Mouse (Mus musculus) CH12.LX (cell line): ENCODE results near the gene Gns. TPM values are rescaled to one million over a fixed set of nuclear protein-coding genes. Genes with fewer than 3 reads are reported as not detected.
A peak's percentile ranks its signal among the peaks of the same experiment; 100 is the strongest.

ENCODE experiments used
- DNase-seq: peaks from one replicate; pipeline ENCODE4 v3.0.0-alpha.2; 2013; ENCODE audit errors: extremely low read depth
- H3K27ac ChIP-seq: 2 replicates; pipeline ENCODE4 v1.5.1; 2012; ENCODE audit warnings: low read depth, mild to moderate bottlenecking, control low read depth, moderate library complexity; ENCODE audit not compliant: insufficient read depth
- H3K27me3 ChIP-seq: replicated peaks from 2 replicates; pipeline ENCODE3; 2012; ENCODE audit warnings: inconsistent platforms
- H3K36me3 ChIP-seq, 2 experiments: replicated peaks in 1 of 2; 2 replicates each; pipeline versions ENCODE3 to v1.6.1; 2012; ENCODE audit warnings: inconsistent platforms in 1 of 2, low read length in 1 of 2, mild to moderate bottlenecking in 1 of 2, mixed read lengths in 1 of 2, moderate library complexity in 1 of 2; ENCODE audit not compliant: control insufficient read depth in 1 of 2, insufficient read depth in 1 of 2
- H3K4me1 ChIP-seq, 2 experiments: 2 replicates each; pipeline ENCODE4 v1.6.1; 2012; ENCODE audit warnings: inconsistent platforms in 1 of 2, moderate library complexity in 1 of 2; ENCODE audit not compliant: insufficient read depth in 2 of 2, control insufficient read depth in 1 of 2
- H3K4me2 ChIP-seq: 2 replicates; pipeline ENCODE4 v1.6.1; 2012; ENCODE audit warnings: low read depth, mild to moderate bottlenecking, control low read depth; ENCODE audit not compliant: poor library complexity, insufficient read depth, severe bottlenecking
- H3K4me3 ChIP-seq, 3 experiments: fragments of 150-350 bp in 1 of 3; sonication (generic) in 1 of 3; replicated peaks in 1 of 3; 2 replicates each; pipeline versions ENCODE3 to v1.5.1; 2011 to 2012; ENCODE audit warnings: low read depth in 2 of 3, low read length in 2 of 3, mild to moderate bottlenecking in 2 of 3, moderate library complexity in 2 of 3, control low read depth in 1 of 3, improper control_type of control experiment in 1 of 3, inconsistent platforms in 1 of 3, mixed read lengths in 1 of 3; ENCODE audit not compliant: poor library complexity in 1 of 3
- H3K79me2 ChIP-seq: replicated peaks from 2 replicates; pipeline ENCODE4 v1.6.1; 2012; ENCODE audit warnings: mild to moderate bottlenecking, moderate library complexity; ENCODE audit not compliant: control insufficient read depth, poor library complexity, insufficient read depth, severe bottlenecking; ENCODE audit errors: extremely low read depth
- H3K9ac ChIP-seq: 2 replicates; pipeline ENCODE4 v1.6.1; 2012; ENCODE audit warnings: low read depth, mild to moderate bottlenecking, control low read depth, moderate library complexity; ENCODE audit not compliant: insufficient read depth
- H3K9me3 ChIP-seq: replicated peaks from 2 replicates; pipeline ENCODE3; 2012; ENCODE audit warnings: low read length, inconsistent platforms, mixed read lengths
- CHD2 ChIP-seq: IDR thresholded peaks from 2 replicates; pipeline ENCODE4 v1.6.1; 2011; ENCODE audit warnings: low read length, improper control_type of control experiment
- CTCF ChIP-seq, 2 experiments: IDR thresholded peaks in 1 of 2; conservative IDR thresholded peaks in 1 of 2; 2 replicates each; pipeline ENCODE4 v1.5.1; 2011 to 2012; ENCODE audit warnings: low read depth in 2 of 2, low read length in 2 of 2, improper control_type of control experiment in 1 of 2, inconsistent platforms in 1 of 2, mild to moderate bottlenecking in 1 of 2, moderate library complexity in 1 of 2
- ELF1 ChIP-seq: IDR thresholded peaks from 2 replicates; pipeline ENCODE4 v1.6.1; 2014; ENCODE audit warnings: low read depth, mild to moderate bottlenecking, inconsistent platforms, low read length, improper control_type of control experiment
- EP300 ChIP-seq: IDR thresholded peaks from 2 replicates; pipeline ENCODE4 v1.6.1; 2011; ENCODE audit warnings: low read length, improper control_type of control experiment
- HCFC1 ChIP-seq: IDR thresholded peaks from 2 replicates; pipeline ENCODE4 v1.6.1; 2012; ENCODE audit warnings: low read depth, mild to moderate bottlenecking, inconsistent platforms, low read length, improper control_type of control experiment
- JUND ChIP-seq: conservative IDR thresholded peaks from 2 replicates; pipeline ENCODE4 v1.6.1; 2011; ENCODE audit warnings: low read depth, low read length, improper control_type of control experiment
- KAT2A ChIP-seq: IDR thresholded peaks from 2 replicates; pipeline ENCODE4 v1.6.1; 2012; ENCODE audit warnings: low read length, improper control_type of control experiment, inconsistent platforms; ENCODE audit not compliant: insufficient replicate concordance
- MEF2A ChIP-seq: IDR thresholded peaks from 2 replicates; pipeline ENCODE4 v1.6.1; 2014; ENCODE audit warnings: low read depth, mild to moderate bottlenecking, inconsistent platforms, low read length, improper control_type of control experiment, borderline replicate concordance
- MXI1 ChIP-seq: IDR thresholded peaks from 2 replicates; pipeline ENCODE4 v1.6.1; 2011; ENCODE audit warnings: mild to moderate bottlenecking, low read depth, low read length, improper control_type of control experiment
- NRF1 ChIP-seq: IDR thresholded peaks from 2 replicates; pipeline ENCODE4 v1.6.1; 2014; ENCODE audit warnings: low read depth, mild to moderate bottlenecking, inconsistent platforms, low read length, improper control_type of control experiment, moderate library complexity
- PAX5 ChIP-seq: IDR thresholded peaks from 2 replicates; pipeline ENCODE4 v1.6.1; 2012; ENCODE audit warnings: low read length, inconsistent platforms, mixed read lengths
- POLR2A ChIP-seq: IDR thresholded peaks from 2 replicates; pipeline ENCODE4 v1.6.1; 2011; ENCODE audit warnings: low read depth, mild to moderate bottlenecking, improper control_type of control experiment, low read length
- POLR2AphosphoS2 ChIP-seq: IDR thresholded peaks from 2 replicates; pipeline ENCODE4 v1.6.1; 2011; ENCODE audit warnings: low read depth, low read length, improper control_type of control experiment
- RAD21 ChIP-seq: IDR thresholded peaks from 2 replicates; pipeline ENCODE4 v1.6.1; 2011; ENCODE audit warnings: low read depth, mild to moderate bottlenecking, low read length, improper control_type of control experiment, moderate library complexity
- TCF12 ChIP-seq: IDR thresholded peaks from 2 replicates; pipeline ENCODE4 v1.6.1; 2014; ENCODE audit warnings: low read depth, mild to moderate bottlenecking, inconsistent platforms, low read length, improper control_type of control experiment
- UBTF ChIP-seq: IDR thresholded peaks from 2 replicates; pipeline ENCODE4 v1.6.1; 2012; ENCODE audit warnings: low read depth, mild to moderate bottlenecking, inconsistent platforms, low read length, improper control_type of control experiment, moderate library complexity
- USF1 ChIP-seq: IDR thresholded peaks from 2 replicates; pipeline ENCODE4 v1.6.1; 2014; ENCODE audit warnings: low read depth, mild to moderate bottlenecking, inconsistent platforms, low read length, improper control_type of control experiment
- ZC3H11A ChIP-seq: IDR thresholded peaks from 2 replicates; pipeline ENCODE4 v1.6.1; 2012; ENCODE audit warnings: low read depth, mild to moderate bottlenecking, inconsistent platforms, low read length, improper control_type of control experiment
- dilution Hi-C: fragments of 300-500 bp; cut with MboI; formaldehyde crosslinking; loops from 2 replicates; pipeline ENCODE4 v1.14.3; 2020; ENCODE audit warnings: low sequenced_read_pairs; ENCODE audit not compliant: extremely low pct_unique_long_range_greater_than_20kb, extremely low pct_ligation_motif_present
- in situ Hi-C: fragments of 300-500 bp; cut with MboI; formaldehyde crosslinking; loops from 3 replicates; pipeline ENCODE4 v1.14.3; 2019; ENCODE audit warnings: low sequenced_read_pairs, low pct_ligation_motif_present, low pct_unique_long_range_greater_than_20kb, mixed read lengths
- polyA plus RNA-seq: library from polyadenylated mRNA; unstranded; fragments of >175 nt; gene quantifications from 2 replicates; pipeline ENCODE4 v1.2.1, GENCODE M21; 2012; ENCODE audit warnings: low read depth; ENCODE audit not compliant: insufficient read length
- total RNA-seq, 2 experiments: library from RNA; depleted of rRNA; stranded (reverse); fragments of 300-350 nt in 1 of 2; fragments of >200 nt in 1 of 2; gene quantifications; 2 replicates each; pipeline ENCODE4 v1.2.3; 2012 to 2014

Gns gene
- total and polyA plus RNA-seq, 3 experiments, result 28.7 to 104 (median 58.2) TPM

- in situ Hi-C loops (no loop called here), dilution Hi-C loops (no loop called here)
- Histone ChIP-seq H3K79me2 (no peaks in the 10 kb centered on the region), H3K4me2 (no peak overlapping the region), H3K4me3 (no peak overlapping the region), H3K9me3 (no peaks in the 10 kb centered on the region), H3K27me3 (no peaks in the 10 kb centered on the region), H3K27ac (no peak overlapping the region), H3K36me3 (peaks cover 0 to 3% of the 10 kb centered on the region in 2 experiments), H3K9ac (no peak overlapping the region), H3K4me1 (peaks cover 17 to 22% of the 10 kb centered on the region in 2 experiments)
- no peak for DNase-seq
- no peak for TF ChIP-seq KAT2A
- no peak for TF ChIP-seq JUND
- TF ChIP-seq HCFC1, result no peak
Measured at GRCm38 (mm10) chr10:121429089-121429488, 64.2 kb downstream of the Gns start.

GRCm38 (mm10) chr10:121429581-121429980 is 64.7 kb downstream of the Gns start:
- in situ Hi-C loops, result no loop called here
- no peak for DNase-seq
- Histone ChIP-seq H3K4me2 (no peak overlapping the region), H3K36me3 (peaks cover 0 to under 1% of the 10 kb centered on the region in 2 experiments), H3K4me3 (no peak overlapping the region), H3K27ac (no peak overlapping the region), H3K27me3 (no peaks in the 10 kb centered on the region), H3K9ac (no peak overlapping the region), H3K9me3 (no peaks in the 10 kb centered on the region)
- dilution Hi-C loops, result no loop called here
- no peak for TF ChIP-seq KAT2A
- no peak for TF ChIP-seq RAD21
- no peak for TF ChIP-seq JUND
- no peak for TF ChIP-seq HCFC1
- no peak for TF ChIP-seq ELF1
- TF ChIP-seq MXI1, result no peak
- TF ChIP-seq NRF1, result no peak
- no peak for TF ChIP-seq TCF12
- TF ChIP-seq POLR2A, result no peak
- no peak for TF ChIP-seq PAX5
- no peak for TF ChIP-seq USF1
- TF ChIP-seq, all 38 proteins: peak for 0
- H3K79me2 ChIP-seq, result no peaks in the 10 kb centered on the region
- H3K4me1 ChIP-seq, result peaks cover 17 to 22% of the 10 kb centered on the region in 2 experiments

- no peak overlapping the region for H3K27ac ChIP-seq
- no peak overlapping the region for H3K9ac ChIP-seq
- in situ Hi-C loops, result no loop called here
- no peak for DNase-seq
- no peaks in the 10 kb centered on the region for H3K27me3 ChIP-seq
- peaks cover 17 to 22% of the 10 kb centered on the region in 2 experiments for H3K4me1 ChIP-seq
- H3K4me3 ChIP-seq, result no peak overlapping the region
- H3K9me3 ChIP-seq, result no peaks in the 10 kb centered on the region
- TF ChIP-seq JUND (no peak), EP300 (no peak), POLR2AphosphoS2 (no peak), MEF2A (no peak), UBTF (no peak), CTCF (conservative IDR thresholded peaks at IDR 0.05 in 1 of 2, IDR thresholded peaks at IDR 0.05 in 1 of 2; ENCODE audit: low read depth in 2 of 2, low read length in 2 of 2) (no peak), CHD2 (0 out of 2 replicates have a peak, but pooled peaks have one; percentile 24), ZC3H11A (no peak)
- TF ChIP-seq, all 38 proteins: peak for 1
- dilution Hi-C loops, result no loop called here
- peaks cover 0 to 3% of the 10 kb centered on the region in 2 experiments for H3K36me3 ChIP-seq
- H3K79me2 ChIP-seq, result no peaks in the 10 kb centered on the region
- H3K4me2 ChIP-seq, result no peak overlapping the region
Measured at GRCm38 (mm10) chr10:121429981-121430682, 65.2 kb downstream of the Gns start.
